Mouse (Mus musculus) lung, embryonic 15.5 days (tissue): Measurements from ENCODE around the gene Khdrbs2. TPM values are rescaled to one million over a fixed set of nuclear protein-coding genes. Genes with fewer than 3 reads are reported as not detected.
"Not testable (repeated sequence)": the region's sequence is repeated elsewhere in the genome, so short reads cannot be mapped to it uniquely, and the experiment has no call there.

Source experiments
- ATAC-seq: fragments of 200-750 bp; cut with Nextera tagmentation; 2 replicates; pipeline ENCODE4 v1.8.0; 2017; ENCODE audit warnings: moderate number of reproducible peaks, borderline replicate concordance; ENCODE audit not compliant: low FRiP score, low TSS enrichment; ENCODE audit errors: extremely low read depth
- H3K27ac ChIP-seq: fragments of 300-500 bp; sonication (generic); 2 replicates; pipeline ENCODE4 v1.5.1; 2015; ENCODE audit warnings: moderate library complexity, mild to moderate bottlenecking, inconsistent platforms
- H3K27me3 ChIP-seq: fragments of 300-500 bp; sonication (generic); 2 replicates; pipeline ENCODE4 v1.6.1; 2015; ENCODE audit warnings: inconsistent platforms
- H3K36me3 ChIP-seq: fragments of 300-500 bp; sonication (generic); 2 replicates; pipeline ENCODE4 v1.6.1; 2015; ENCODE audit warnings: inconsistent platforms
- H3K4me1 ChIP-seq: fragments of 300-500 bp; sonication (generic); 2 replicates; pipeline ENCODE4 v1.6.1; 2015; ENCODE audit warnings: inconsistent platforms
- H3K4me2 ChIP-seq: fragments of 300-500 bp; sonication (generic); 2 replicates; pipeline ENCODE4 v1.6.1; 2015; ENCODE audit warnings: inconsistent platforms, mild to moderate bottlenecking, moderate library complexity
- H3K4me3 ChIP-seq: fragments of 300-500 bp; sonication (generic); 2 replicates; pipeline ENCODE4 v1.5.1; 2015; ENCODE audit warnings: mild to moderate bottlenecking, inconsistent platforms
- H3K9ac ChIP-seq: fragments of 300-500 bp; sonication (generic); 2 replicates; pipeline ENCODE4 v1.6.1; 2015; ENCODE audit warnings: inconsistent platforms
- H3K9me3 ChIP-seq: fragments of 300-500 bp; sonication (generic); 2 replicates; pipeline ENCODE4 v1.6.1; 2016; ENCODE audit warnings: inconsistent platforms
- WGBS: fragments of 180-500 bp; shearing (Covaris S2); methylation state at CpG from one replicate; pipeline ENCODE4 v1.1.7; 2015; 5-methylcytosine and 5-hydroxymethylcytosine counted together
- polyA plus RNA-seq: library from polyadenylated mRNA; unstranded; fragments of >200 nt; fragmentation: Nextera tagmentation; extraction: Ambion mirVana; gene quantifications from 2 replicates; pipeline ENCODE4 v1.2.1, GENCODE M21; 2015

Khdrbs2 gene
- polyA plus RNA-seq, 1 experiment from 2014 or later, result 0.89 TPM

- Histone ChIP-seq H3K4me3 (no peak overlapping the region), H3K4me1 (no peaks in the 10 kb centered on the region), H3K9ac (no peak overlapping the region), H3K4me2 (no peak overlapping the region), H3K36me3 (no peaks in the 10 kb centered on the region), H3K27ac (no peak overlapping the region), H3K9me3 (no peaks in the 10 kb centered on the region), H3K27me3 (no peaks in the 10 kb centered on the region)
- ATAC-seq, result no peak
- WGBS, result 86% methylated on average over 11 of the region's 11 CpGs
These were observed 299.1 kb downstream of the Khdrbs2 start for GRCm38 (mm10) chr1:32471502-32472214.

GRCm38 (mm10) chr1:32487944-32488343, 315.4 kb downstream of the Khdrbs2 start:
- Histone ChIP-seq H3K9me3 (no peaks in the 10 kb centered on the region), H3K4me1 (no peaks in the 10 kb centered on the region), H3K36me3 (no peaks in the 10 kb centered on the region), H3K27ac (no peak overlapping the region), H3K4me2 (no peak overlapping the region), H3K9ac (no peak overlapping the region), H3K4me3 (no peak overlapping the region), H3K27me3 (no peaks in the 10 kb centered on the region)
- WGBS, result 60% methylated on average over 2 of the region's 2 CpGs
- no peak for ATAC-seq

GRCm38 (mm10) chr1:32503381-32503780, 330.9 kb downstream of the Khdrbs2 start:
- WGBS, result 91% methylated on average over 6 of the region's 6 CpGs
- no peak for ATAC-seq

GRCm38 (mm10) chr1:32547194-32547593, 374.7 kb downstream of the Khdrbs2 start, which contains the start of gene Gm5415:
Gm5415 (minus strand) TSS chr1:32547294.
- H3K4me2 ChIP-seq, H3K4me1 ChIP-seq, H3K4me3 ChIP-seq, H3K9me3 ChIP-seq, ATAC-seq, H3K27me3 ChIP-seq, H3K27ac ChIP-seq, H3K36me3 ChIP-seq, H3K9ac ChIP-seq: not testable (repeated sequence)
- 66% methylated on average over 2 of the region's 7 CpGs for WGBS

More at GRCm38 (mm10) chr1:32503381-32503780, 330.9 kb downstream of the Khdrbs2 start:
- no peaks in the 10 kb centered on the region for H3K4me1 ChIP-seq
- H3K4me2 ChIP-seq, result no peak overlapping the region
- H3K27me3 ChIP-seq, result no peaks in the 10 kb centered on the region
- H3K9ac ChIP-seq, result no peak overlapping the region
- no peaks in the 10 kb centered on the region for H3K9me3 ChIP-seq
- no peak overlapping the region for H3K4me3 ChIP-seq
- H3K27ac ChIP-seq, result no peak overlapping the region
- no peaks in the 10 kb centered on the region for H3K36me3 ChIP-seq

- Histone ChIP-seq H3K4me1 (no peaks in the 10 kb centered on the region), H3K27me3 (no peaks in the 10 kb centered on the region), H3K36me3 (no peaks in the 10 kb centered on the region), H3K9ac (no peak overlapping the region), H3K27ac (no peak overlapping the region), H3K9me3 (no peaks in the 10 kb centered on the region), H3K4me2 (no peak overlapping the region), H3K4me3 (no peak overlapping the region)
- no peak for ATAC-seq
- WGBS, result 76% methylated on average over 3 of the region's 3 CpGs
These were observed 380.9 kb downstream of the Khdrbs2 start for GRCm38 (mm10) chr1:32553459-32553858.

DNA sequence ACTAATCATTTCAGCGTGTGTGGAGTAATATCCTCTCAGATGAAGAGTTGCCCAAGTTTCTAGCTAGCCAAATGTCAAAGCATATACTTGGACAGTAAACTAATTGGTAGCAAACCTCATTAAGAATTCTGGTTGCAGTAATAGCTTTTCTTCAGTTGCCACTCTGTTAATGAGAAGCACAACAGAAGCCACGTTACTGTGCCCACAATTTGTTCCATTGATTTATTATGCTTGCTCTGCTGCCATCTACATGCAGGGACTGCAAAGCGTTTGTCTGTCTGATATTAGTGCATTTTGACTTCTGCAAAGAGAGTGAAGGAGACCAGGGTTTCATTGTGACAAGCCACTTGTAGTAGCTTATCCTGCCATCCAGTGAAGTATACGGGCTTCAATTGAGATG, 381.4 kb downstream of the Khdrbs2 start:
- no peaks in the 10 kb centered on the region for H3K4me1 ChIP-seq
- no peaks in the 10 kb centered on the region for H3K9me3 ChIP-seq
- no peak overlapping the region for H3K4me2 ChIP-seq
- H3K9ac ChIP-seq, result no peak overlapping the region
- H3K4me3 ChIP-seq, result no peak overlapping the region
- no peak overlapping the region for H3K27ac ChIP-seq
- H3K36me3 ChIP-seq, result no peaks in the 10 kb centered on the region
- WGBS, result 52% methylated on average over 4 of the region's 4 CpGs
- ATAC-seq, result no peak
- H3K27me3 ChIP-seq, result no peaks in the 10 kb centered on the region

DNA sequence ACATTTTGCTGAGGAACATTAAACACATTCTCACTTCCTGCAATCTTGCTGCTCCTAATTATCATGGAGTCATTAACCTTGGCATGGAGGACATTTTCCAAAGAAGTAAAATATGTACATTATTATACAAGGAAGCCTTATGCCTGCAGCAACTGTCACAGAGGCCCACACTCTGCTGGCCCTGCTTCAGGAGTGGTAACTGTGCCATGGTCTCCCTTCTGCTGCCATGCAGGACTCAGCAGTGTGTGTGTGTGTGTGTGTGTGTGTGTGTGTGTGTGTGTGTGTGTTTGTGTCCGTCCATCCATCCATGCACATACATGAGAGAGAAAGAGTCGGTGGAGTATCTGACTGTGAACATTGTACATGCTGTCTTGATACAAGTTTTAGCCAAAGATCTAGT, 396.4 kb downstream of the Khdrbs2 start:
- 97% methylated on average over 2 of the region's 2 CpGs for WGBS
- no peak for ATAC-seq
- no peak overlapping the region for H3K4me3 ChIP-seq
- no peak overlapping the region for H3K27ac ChIP-seq
- H3K9ac ChIP-seq, result no peak overlapping the region
- H3K4me1 ChIP-seq, result no peaks in the 10 kb centered on the region
- H3K36me3 ChIP-seq, result no peaks in the 10 kb centered on the region
- no peaks in the 10 kb centered on the region for H3K27me3 ChIP-seq
- H3K9me3 ChIP-seq, result no peaks in the 10 kb centered on the region
- no peak overlapping the region for H3K4me2 ChIP-seq

DNA sequence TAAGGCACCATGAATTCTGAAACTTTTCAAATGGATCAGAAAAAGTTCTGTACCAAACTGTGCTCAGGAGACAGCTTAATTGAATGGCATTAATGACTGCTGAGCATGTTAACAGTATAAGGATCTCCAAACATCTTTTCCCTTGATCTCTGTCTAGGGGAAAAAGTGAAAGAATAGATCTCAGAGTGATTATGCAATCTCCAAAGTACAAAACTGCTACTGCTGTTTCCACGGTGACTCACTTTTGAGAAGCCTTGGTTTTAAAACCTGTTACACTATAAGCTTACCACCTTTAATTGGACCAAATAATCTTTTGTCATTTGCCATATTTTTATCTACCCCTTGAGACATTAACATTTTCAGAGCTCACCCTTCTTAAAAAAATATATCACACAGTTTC, 453.5 kb downstream of the Khdrbs2 start:
- H3K4me3 ChIP-seq, result no peak overlapping the region
- ATAC-seq, result no peak
- H3K4me2 ChIP-seq, result no peak overlapping the region

DNA sequence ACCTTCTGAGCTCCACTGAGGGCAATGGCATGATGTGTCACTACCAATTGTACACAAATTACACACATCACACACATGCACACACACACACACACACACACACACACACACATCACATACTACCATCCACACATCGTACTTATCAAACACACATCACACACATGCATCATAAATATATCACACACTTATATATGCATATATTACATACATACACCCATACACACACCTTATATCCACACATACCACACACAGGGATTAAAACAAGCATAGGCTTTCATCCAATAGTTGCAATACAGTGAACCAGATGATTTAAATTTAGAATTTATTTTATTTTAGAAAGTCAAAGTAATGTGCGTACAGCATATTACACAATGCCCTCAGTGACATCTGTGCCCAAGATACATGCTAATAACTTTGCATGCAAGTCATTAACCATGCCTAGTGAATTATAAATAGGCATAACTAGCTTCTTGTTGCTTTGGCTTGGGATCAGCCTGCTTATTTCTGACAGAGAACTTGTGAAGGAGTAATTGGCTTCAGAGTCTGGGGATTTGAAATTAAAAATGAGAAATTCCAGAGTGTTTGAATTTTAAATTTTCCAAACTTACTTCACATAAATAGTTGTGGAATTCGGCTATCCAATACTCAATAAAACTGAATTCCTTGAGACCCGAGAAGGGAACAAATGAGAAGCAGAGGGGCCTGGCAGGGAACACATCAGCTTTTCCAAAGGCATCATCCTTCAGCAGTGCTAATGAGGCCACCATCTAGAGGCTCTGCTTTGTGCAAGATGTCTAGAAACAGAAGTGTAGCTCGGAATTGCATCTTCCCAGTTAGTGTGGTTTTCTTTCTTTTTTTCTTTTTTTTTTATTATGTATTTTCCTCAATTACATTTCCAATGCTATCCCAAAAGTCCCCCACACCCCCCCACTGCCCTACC, 460.2 kb downstream of the Khdrbs2 start:
- Histone ChIP-seq H3K36me3 (no peaks in the 10 kb centered on the region), H3K4me3 (no peak overlapping the region), H3K9ac (no peak overlapping the region), H3K4me1 (no peaks in the 10 kb centered on the region), H3K27ac (no peak overlapping the region), H3K4me2 (no peak overlapping the region), H3K27me3 (no peaks in the 10 kb centered on the region), H3K9me3 (no peaks in the 10 kb centered on the region)
- 80% methylated on average over 5 of the region's 5 CpGs for WGBS
- ATAC-seq, result no peak

More for the DNA sequence above, 453.5 kb downstream of the Khdrbs2 start:
- Histone ChIP-seq H3K9me3 (no peaks in the 10 kb centered on the region), H3K36me3 (no peaks in the 10 kb centered on the region), H3K4me1 (no peaks in the 10 kb centered on the region), H3K27me3 (no peaks in the 10 kb centered on the region), H3K9ac (no peak overlapping the region), H3K27ac (no peak overlapping the region)
- WGBS, result 82% methylated on average over 1 of the region's 1 CpGs

DNA sequence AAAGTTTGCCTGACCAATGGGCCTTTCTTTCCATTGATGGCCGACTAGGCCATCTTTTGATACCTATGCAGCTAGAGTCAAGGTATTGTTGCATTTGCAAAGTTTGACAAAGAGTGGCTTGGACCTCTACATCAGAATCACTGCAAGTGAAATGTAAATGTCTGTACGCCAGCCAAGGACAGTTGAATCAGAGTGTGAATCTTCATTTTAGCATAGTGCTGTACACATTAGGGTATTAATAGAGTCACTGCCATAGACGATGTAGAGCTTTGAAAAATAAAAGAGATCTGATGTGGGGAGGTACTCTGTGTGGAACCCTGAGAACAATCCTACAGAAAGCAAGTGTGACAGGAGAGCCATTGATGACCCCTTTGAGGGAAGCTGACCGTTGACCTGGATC, 460.9 kb downstream of the Khdrbs2 start:
- Histone ChIP-seq H3K4me2 (no peak overlapping the region), H3K27ac (no peak overlapping the region), H3K4me3 (no peak overlapping the region), H3K36me3 (no peaks in the 10 kb centered on the region), H3K9me3 (no peaks in the 10 kb centered on the region), H3K4me1 (no peaks in the 10 kb centered on the region), H3K27me3 (no peaks in the 10 kb centered on the region), H3K9ac (no peak overlapping the region)
- 84% methylated on average over 4 of the region's 4 CpGs for WGBS
- no peak for ATAC-seq

DNA sequence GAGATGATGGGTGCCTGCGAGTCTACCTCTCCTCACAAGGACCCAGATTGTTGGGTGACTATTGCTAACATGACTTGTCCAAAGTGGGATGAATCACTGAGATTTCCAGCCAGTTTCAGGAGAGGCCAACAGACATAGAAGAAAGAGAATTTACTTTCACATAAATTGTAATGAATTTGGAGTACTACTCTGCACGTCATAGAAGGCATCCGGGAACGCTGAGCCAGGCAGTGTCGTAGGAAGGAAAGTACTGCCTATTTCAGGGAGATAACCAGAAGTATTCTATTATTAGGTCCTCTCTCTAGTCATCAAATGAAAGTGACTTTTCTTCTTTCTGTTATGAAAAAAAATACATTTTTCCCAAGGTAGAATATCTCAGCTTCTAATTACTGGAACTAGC, 466.6 kb downstream of the Khdrbs2 start:
- H3K4me3 ChIP-seq, result no peak overlapping the region
- WGBS, result 88% methylated on average over 5 of the region's 5 CpGs
- no peak overlapping the region for H3K4me2 ChIP-seq
- no peaks in the 10 kb centered on the region for H3K4me1 ChIP-seq
- no peaks in the 10 kb centered on the region for H3K9me3 ChIP-seq
- no peak for ATAC-seq
- no peak overlapping the region for H3K27ac ChIP-seq
- no peaks in the 10 kb centered on the region for H3K27me3 ChIP-seq
- H3K36me3 ChIP-seq, result no peaks in the 10 kb centered on the region
- no peak overlapping the region for H3K9ac ChIP-seq

- H3K4me3 ChIP-seq, result no peak overlapping the region
- no peaks in the 10 kb centered on the region for H3K4me1 ChIP-seq
- H3K4me2 ChIP-seq, result no peak overlapping the region
These were observed 477.2 kb downstream of the Khdrbs2 start for GRCm38 (mm10) chr1:32649647-32650209.

More at GRCm38 (mm10) chr1:32649647-32650209, 477.2 kb downstream of the Khdrbs2 start:
- no peaks in the 10 kb centered on the region for H3K27me3 ChIP-seq
- H3K9ac ChIP-seq, result no peak overlapping the region
- ATAC-seq, result no peak
- 78% methylated on average over 3 of the region's 3 CpGs for WGBS
- H3K36me3 ChIP-seq, result no peaks in the 10 kb centered on the region
- H3K27ac ChIP-seq, result no peak overlapping the region
- H3K9me3 ChIP-seq, result no peaks in the 10 kb centered on the region
